Mouse (Mus musculus) testis, adult 2 months (tissue): ENCODE results near the gene Tpcn1.

Source experiments
- CTCF ChIP-seq: fragments of 200-500 bp; IDR thresholded peaks from 2 replicates; pipeline ENCODE4 v1.5.1; 2012; ENCODE audit warnings: low read depth, mild to moderate bottlenecking, inconsistent platforms, low read length, moderate library complexity; ENCODE audit not compliant: control insufficient read depth, insufficient read depth, insufficient replicate concordance
- POLR2A ChIP-seq: fragments of 200-500 bp; IDR thresholded peaks from 2 replicates; pipeline ENCODE4 v1.6.1; 2012; ENCODE audit warnings: low read depth, mild to moderate bottlenecking, inconsistent platforms, low read length, moderate library complexity; ENCODE audit not compliant: control insufficient read depth

GRCm38 (mm10) chr5:120502147-120502621, 86.3 kb downstream of the Tpcn1 start:
- TF ChIP-seq POLR2A (no peak), CTCF (no peak)
